Mouse (Mus musculus) midbrain, embryonic 11.5 days (tissue): Measurements from ENCODE around the gene Spata20. TPM values are rescaled to one million over a fixed set of nuclear protein-coding genes. Genes with fewer than 3 reads are reported as not detected.

Experiments
- polyA plus RNA-seq: library from polyadenylated mRNA; unstranded; fragments of >200 nt; fragmentation: Nextera tagmentation; extraction: Ambion mirVana; gene quantifications from 2 replicates; pipeline ENCODE4 v1.2.1, GENCODE M21; 2014

Spata20 gene
- polyA plus RNA-seq, 1 experiment from 2014 or later: not detected

Other genes with a start within 250 kb of the Spata20 start
- 1.7 and 1.8 TPM in 2 replicates for gene Wfikkn2, start 240.2 kb downstream of the Spata20 start, polyA plus RNA-seq
- gene Gm21885, start 204.3 kb downstream of the Spata20 start, polyA plus RNA-seq: 0.34 and 0.43 TPM in 2 replicates
- gene Luc7l3, start 164.2 kb downstream of the Spata20 start, polyA plus RNA-seq: 113 and 130 TPM in 2 replicates
- 21.5 and 27.4 TPM in 2 replicates for gene Ankrd40, start 158.2 kb downstream of the Spata20 start, polyA plus RNA-seq
- gene Abcc3, start 93.2 kb downstream of the Spata20 start, polyA plus RNA-seq: 0.47 and 0.49 TPM in 2 replicates
- 7.6 and 9.3 TPM in 2 replicates for gene Cacna1g, start 12.0 kb downstream of the Spata20 start, polyA plus RNA-seq
- 0.27 and 0.50 TPM in 2 replicates for gene Epn3, start 13.8 kb upstream of the Spata20 start, polyA plus RNA-seq
- gene Mycbpap, start 35.6 kb upstream of the Spata20 start, polyA plus RNA-seq: 3.7 and 4.1 TPM in 2 replicates
- gene Rsad1, start 63.1 kb upstream of the Spata20 start, polyA plus RNA-seq: 3.7 and 3.9 TPM in 2 replicates
- gene Chad, start 78.9 kb upstream of the Spata20 start, polyA plus RNA-seq: 0.20 and 0.30 TPM in 2 replicates
- gene Acsf2, start 115.7 kb upstream of the Spata20 start, polyA plus RNA-seq: 4.9 TPM in 2 replicates
- gene Lrrc59, start 143.6 kb upstream of the Spata20 start, polyA plus RNA-seq: 183 and 199 TPM in 2 replicates
- gene Mrpl27, start 167.6 kb upstream of the Spata20 start, polyA plus RNA-seq: 125 and 129 TPM in 2 replicates
- gene Eme1, start 167.8 kb upstream of the Spata20 start, polyA plus RNA-seq: 46.8 and 47.7 TPM in 2 replicates
- gene Xylt2, start 191.3 kb upstream of the Spata20 start, polyA plus RNA-seq: 8.2 and 12.0 TPM in 2 replicates
- gene Gm11541, start 218.3 kb upstream of the Spata20 start, polyA plus RNA-seq: not detected in 2 replicates